Mouse (Mus musculus): ENCODE results near the gene Ddx52. TPM values are rescaled to one million over a fixed set of nuclear protein-coding genes. Genes with fewer than 3 reads are reported as not detected.

The Ddx52 gene
- total RNA-seq, 2 experiments from 2014 or later, result 13.1 to 16.4 TPM

- DNase-seq (ENCODE audit: low spot score in 2 of 2), result no peak
Observed at GRCm38 (mm10) chr11:83968205-83968575, 26.3 kb downstream of the Ddx52 start.

DNA sequence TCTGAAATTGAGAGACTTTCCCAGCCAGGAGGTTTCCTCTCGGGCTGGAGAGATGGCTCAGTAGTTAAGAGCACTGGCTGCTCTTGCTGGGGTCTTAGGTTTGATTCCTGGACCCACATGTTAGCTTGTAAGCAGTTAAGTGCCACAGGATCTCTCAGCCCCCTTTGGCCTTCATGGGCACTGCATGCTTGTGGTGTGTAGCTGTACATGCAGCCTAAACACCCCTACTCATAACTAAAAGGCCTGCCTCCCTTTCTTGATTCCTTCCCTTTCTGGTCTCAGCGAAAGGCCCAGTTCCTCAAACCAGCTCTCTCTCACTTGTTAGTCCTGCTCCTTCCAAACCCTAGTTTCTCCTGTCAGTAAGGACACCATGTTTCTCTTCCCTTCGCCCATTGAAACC, 27.2 kb downstream of the Ddx52 start:
- DNase-seq (ENCODE audit: low spot score in 2 of 2), result no peak

DNA sequence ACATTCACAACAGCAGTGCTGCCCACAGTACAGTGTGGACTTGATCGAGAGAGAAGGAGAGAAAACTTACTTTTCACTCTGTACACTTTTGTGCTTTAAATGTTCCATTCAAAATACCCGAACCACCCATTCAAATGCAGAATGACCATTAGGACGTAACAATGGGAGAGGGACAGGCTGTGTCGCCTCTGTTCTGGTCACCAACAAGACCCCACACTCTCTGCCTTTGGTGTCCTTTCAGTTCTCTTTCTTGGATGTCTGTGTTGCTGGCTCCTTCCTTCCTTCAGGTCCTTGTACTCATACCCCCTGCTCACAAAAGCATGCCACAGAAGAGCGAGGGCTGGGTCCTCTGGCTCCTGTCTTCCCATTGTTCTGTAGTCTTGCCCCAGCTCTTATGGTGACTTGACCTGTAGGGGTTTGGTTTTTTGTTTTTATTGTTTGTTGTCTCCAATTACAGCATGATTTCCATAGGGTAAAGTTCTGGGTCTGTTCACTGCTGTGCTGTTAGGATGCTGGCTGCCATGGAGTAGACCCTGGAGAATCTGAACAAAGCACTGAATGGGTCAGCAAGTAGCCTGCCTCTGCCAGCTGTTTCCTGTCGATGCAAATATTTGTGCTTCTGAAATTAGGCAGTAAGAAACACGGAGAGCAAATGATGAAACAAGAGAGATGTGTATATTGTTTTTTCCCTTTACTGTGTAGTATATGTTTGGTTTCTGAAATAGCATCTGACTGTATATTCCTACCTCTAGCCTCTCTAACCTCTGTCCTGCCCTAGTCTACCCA, 32.9 kb downstream of the Ddx52 start:
- DNase-seq (ENCODE audit: low spot score in 2 of 2), result no peak

GRCm38 (mm10) chr11:83975488-83975887, 33.6 kb downstream of the Ddx52 start:
- DNase-seq (ENCODE audit: low spot score in 2 of 2), result no peak

DNA sequence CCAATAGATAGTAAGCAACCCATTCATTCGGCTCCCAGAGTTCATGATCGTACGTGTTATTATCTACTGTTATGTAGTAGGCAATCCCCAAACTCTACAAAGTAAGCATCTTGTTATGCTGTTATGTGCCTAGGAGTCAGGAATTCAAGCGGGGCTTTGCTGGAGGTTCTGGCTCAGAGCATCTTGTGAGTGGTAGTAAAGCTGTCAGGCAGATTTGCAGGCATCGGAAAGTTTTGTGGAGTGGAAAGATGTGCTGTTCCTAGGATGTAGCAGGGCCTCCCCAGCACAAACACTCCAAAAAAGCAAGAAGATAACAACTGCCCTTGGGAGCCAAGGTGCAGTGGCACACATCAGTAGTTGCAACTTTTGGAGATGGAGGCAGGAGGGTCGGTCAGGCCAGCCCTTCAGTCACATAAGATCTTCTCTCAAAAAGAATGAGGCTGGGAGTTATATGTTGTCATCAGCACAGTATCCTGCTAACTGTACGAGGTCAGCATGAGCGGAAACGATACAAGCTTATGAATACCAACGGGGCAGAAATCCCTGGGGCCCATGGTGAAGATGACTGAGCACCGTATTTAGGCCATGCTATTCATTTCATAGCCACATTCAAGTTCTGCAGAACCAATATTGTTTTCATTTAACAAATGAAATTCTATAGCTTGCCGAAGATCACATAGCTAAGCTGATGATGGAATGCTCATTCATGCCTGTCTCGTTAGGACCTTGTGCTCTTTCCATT, 34.5 kb downstream of the Ddx52 start:
- DNase-seq (ENCODE audit: low spot score in 2 of 2), result no peak

GRCm38 (mm10) chr11:83977810-83978209, 35.9 kb downstream of the Ddx52 start:
- no peak for DNase-seq (ENCODE audit: low spot score in 2 of 2)

- DNase-seq (ENCODE audit: low spot score in 2 of 2), result no peak
Observed at GRCm38 (mm10) chr11:83979992-83980391, 38.1 kb downstream of the Ddx52 start.

DNA sequence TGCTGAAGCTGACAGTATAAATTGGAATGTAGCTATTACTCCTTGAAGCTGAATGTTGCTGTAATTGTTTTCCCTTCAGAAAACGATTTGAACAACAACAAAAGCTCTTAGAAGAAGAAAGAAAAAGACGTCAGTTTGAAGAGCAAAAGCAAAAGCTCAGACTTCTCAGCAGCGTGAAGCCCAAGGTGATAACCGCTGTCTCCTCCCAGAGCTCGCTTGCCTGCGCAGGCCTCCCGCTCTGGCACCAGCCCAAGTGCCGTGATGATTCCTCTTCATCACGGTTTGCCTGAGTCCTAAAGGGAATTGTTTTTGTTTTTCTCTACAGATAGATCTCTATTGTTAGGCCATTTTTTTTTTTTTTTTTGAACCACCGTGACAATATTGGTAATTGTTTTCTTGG, 39.5 kb downstream of the Ddx52 start:
- no peak for DNase-seq (ENCODE audit: low spot score in 2 of 2)

- no peak for DNase-seq (ENCODE audit: low spot score in 2 of 2)
Observed at GRCm38 (mm10) chr11:83991701-83992100, 49.8 kb downstream of the Ddx52 start.

GRCm38 (mm10) chr11:83993428-83993827, 51.6 kb downstream of the Ddx52 start:
- no peak for DNase-seq (ENCODE audit: low spot score in 2 of 2)

DNA sequence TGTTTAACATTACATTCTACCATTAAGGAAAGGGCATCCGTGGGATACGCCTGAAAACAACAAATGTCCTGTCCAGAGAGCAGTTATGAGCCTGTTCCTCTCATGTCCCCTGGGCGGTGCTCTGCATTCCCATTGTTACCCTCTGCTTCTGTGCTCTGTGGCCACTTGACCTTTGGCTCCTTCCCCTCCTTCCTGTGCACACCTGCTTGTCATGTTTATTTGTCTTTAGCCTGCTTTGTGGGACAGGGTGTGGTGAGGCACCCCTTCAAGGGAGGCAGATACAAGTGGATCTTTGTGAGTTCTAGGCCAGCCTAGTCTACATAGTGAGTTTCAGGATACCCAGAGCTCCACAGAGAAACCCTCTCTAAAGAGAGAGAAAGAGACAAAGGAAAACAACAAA, 52.6 kb downstream of the Ddx52 start:
- no peak for DNase-seq (ENCODE audit: low spot score in 2 of 2)

DNA sequence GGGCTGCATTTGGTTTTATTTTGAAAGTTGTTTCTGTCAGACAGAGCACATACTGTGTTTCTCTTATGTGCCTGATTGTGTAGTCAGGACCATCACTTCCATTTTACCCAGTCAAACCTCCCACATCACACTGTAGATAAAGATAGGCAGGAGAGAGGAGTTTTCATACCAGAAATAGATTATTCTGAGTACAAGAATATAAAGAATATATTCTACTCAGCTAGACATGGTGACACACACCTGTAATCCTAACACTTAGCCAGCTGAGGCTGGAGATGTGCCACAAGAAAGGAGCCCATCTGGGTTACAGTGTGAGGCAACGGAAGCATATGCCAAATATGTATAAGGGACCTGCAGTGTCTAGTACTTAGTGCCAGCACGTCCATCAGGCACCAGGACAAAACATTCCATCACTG, 53.7 kb downstream of the Ddx52 start:
- peak in 1 of 2 experiments; percentile 48 for DNase-seq (ENCODE audit: low spot score in 2 of 2)

GRCm38 (mm10) chr11:83997171-83997868, 55.5 kb downstream of the Ddx52 start:
- DNase-seq (ENCODE audit: low spot score in 2 of 2), result no peak

- DNase-seq (ENCODE audit: low spot score in 2 of 2), result no peak
Observed at GRCm38 (mm10) chr11:83998993-83999392, 57.1 kb downstream of the Ddx52 start.

GRCm38 (mm10) chr11:83999411-83999915, 57.6 kb downstream of the Ddx52 start:
- DNase-seq (ENCODE audit: low spot score in 2 of 2), result no peak

DNA sequence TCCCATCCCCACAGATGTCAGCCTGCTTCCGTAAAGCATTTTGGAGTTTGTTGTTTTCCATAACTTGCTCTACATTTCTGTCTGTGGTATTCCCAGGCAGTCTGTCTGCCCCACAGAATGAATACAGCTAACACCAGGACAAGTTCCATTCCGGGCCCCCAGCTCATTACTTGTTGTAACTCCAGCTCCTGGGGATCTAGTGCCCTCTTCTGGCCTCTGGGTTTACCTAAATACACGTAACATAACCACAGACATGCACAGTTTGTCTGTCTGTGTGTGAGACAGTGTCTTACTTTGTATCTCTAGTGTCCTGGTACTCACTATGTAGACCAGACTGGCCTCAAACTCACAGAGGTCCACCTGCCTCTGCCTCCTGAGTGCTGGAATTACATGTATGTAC, 59.4 kb downstream of the Ddx52 start:
- DNase-seq (ENCODE audit: low spot score in 2 of 2), result no peak

DNA sequence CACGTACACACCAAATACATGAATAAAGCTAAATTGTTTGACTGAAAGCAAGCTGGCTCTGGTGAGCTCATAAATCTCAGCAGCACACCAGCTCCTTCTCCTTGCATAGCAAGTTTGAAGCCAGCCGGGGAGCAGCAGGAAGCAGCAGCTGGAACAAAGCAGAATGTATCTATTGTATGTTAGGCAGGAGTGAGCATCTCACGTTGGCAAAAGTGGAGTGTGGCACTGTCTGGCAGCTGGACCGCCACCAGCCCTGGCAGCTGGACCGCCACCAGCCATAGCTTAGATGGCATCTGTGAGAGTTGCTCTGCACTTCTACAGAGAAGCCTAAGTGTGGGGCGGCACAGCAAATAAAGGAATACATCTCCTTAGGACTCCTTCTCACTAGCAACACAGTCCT, 62.1 kb downstream of the Ddx52 start:
- peak; percentile 22 to 42 for DNase-seq (ENCODE audit: low spot score in 2 of 2)

DNA sequence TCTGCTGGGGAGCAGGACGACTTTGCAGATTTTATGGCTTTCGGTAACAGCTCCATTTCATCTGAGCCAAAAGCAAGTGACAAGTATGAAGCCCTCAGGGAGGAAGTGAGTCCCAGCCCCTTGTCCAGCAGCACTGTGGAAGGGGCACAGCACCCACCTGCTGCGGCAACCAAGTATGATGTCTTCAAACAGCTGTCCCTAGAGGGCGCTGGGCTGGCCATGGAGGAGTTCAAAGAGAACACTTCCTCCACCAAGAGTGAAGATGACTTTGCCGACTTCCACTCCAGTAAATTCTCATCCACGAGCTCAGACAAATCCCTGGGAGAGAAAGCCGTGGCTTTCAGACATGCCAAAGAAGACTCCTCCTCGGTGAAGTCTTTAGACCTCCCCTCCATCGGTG, 67.1 kb downstream of the Ddx52 start:
- no peak for DNase-seq (ENCODE audit: low spot score in 2 of 2)

GRCm38 (mm10) chr11:84010411-84010810, 68.5 kb downstream of the Ddx52 start:
- no peak for DNase-seq (ENCODE audit: low spot score in 2 of 2)

DNA sequence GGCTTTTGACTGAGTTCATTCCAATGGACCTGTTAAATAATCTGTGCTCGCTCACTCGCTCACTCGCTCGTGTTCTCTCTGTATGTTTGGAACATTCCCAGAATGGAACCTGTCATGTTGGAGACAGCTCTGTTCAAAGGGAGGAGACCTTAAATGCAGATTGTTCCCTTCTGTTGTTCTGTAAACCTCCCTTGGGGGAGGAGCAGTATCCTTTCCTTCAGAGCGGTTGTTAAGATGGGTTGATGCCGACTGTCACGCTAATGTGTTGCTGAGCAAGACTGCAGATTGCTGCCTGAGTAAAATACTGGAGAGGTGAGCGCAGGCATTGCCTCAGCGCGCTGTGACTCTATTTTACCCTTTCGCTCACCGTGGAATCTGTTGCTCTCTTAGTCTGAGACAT, 69.2 kb downstream of the Ddx52 start:
- DNase-seq (ENCODE audit: low spot score in 2 of 2), result peak in 1 of 2 experiments; percentile 54

DNA sequence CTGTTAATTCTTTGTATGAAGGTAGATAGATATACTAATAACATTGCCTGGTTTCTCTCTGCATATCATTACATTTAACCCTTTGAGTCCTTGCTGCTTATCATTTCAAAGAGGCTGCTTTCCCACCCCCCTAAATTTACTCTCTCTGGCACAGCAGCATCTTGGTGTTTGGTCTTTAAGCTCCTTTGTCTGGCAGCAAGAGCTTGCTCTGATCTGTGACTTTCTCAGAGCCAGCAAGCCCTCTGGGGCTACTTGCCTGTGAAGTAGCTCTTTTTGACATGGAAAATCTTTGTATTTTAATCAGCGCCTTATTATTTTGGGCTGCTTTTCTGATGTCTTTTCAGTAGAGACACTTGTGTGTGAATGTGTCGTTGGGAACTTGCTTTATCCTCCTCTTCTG, 69.7 kb downstream of the Ddx52 start:
- no peak for DNase-seq (ENCODE audit: low spot score in 2 of 2)

Measured in layer of hippocampus, adult 18-20 months (tissue).